Mouse (Mus musculus): ENCODE results near the gene Ube2e1.

- no peak for TF ChIP-seq CTCF (IDR thresholded peaks at IDR 0.05; ENCODE audit: low read depth)
- TF ChIP-seq EP300 (optimal IDR thresholded peaks at IDR 0.05), result no peak
Observed at GRCm38 (mm10) chr14:18241786-18242185, 89.9 kb downstream of the Ube2e1 start.

All from stomach, postnatal 0 days (tissue).